In the genomic region with DNA sequence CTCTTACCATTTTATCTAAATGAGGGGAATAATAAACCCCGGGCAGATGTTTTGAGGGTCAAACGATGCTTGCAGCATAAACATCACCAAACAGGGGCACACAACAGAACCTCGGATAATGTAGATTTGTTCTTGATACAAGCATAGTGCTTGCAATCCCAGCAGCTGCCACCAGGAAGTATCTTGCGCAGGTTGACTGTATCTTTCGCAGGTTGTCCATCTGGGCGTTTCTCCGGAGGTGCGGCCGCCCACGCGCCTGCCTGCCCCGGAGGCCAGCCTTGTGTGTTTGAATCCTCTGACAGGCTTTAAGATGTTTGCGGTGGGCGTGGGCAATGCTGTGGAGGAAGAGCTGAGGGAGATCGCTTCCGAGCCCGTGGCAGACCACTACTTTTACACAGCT, we compare ENCODE assay signal across 10 mouse cellular contexts. TPM values are rescaled to one million over a fixed set of nuclear protein-coding genes. Genes with fewer than 3 reads are reported as not detected.
DNase-seq lines count a peak whose midpoint lies in the region; ATAC-seq and TF ChIP-seq lines count a peak whose summit lies in the region.
"Had no signal": no experiment of that assay in that cellular context is flagged by ENCODE, and none has a peak within 500 bp of the region (broad histone marks: within the 10 kb centered on the region; RNA-seq: fewer than 3 reads in every experiment).

No protein-coding gene starts in this region.

- DNase-seq in frontal cortex, postnatal 36 days (ENCODE audit: low spot score in 2 of 2): peak; percentile 36 to 49
- peak in 1 of 2 experiments; percentile 22 for DNase-seq in spleen, adult 2 months (ENCODE audit: low read depth in 1 of 2, low spot score in 2 of 2)
- DNase-seq in spleen, postnatal 36 days (ENCODE audit: low spot score in 2 of 2): no peak
- peak; percentile 58 for DNase-seq in embryo, embryonic 11 days
- DNase-seq in lung, postnatal 14 days: peak; percentile 38
- DNase-seq in adrenal gland, adult 8-10 months: no peak
- DNase-seq in spleen, postnatal 4 days (ENCODE audit: low spot score in 2 of 2): no peak

- no peak overlapping the region for H3K4me3 ChIP-seq in spleen, adult 2 months (ENCODE audit: extremely low read depth, insufficient read depth, insufficient read length)

- no peaks in the 10 kb centered on the region for H3K36me3 ChIP-seq in spleen, adult 2 months (ENCODE audit: control insufficient read depth, insufficient read depth, low read length)

- no peak overlapping the region for H3K27ac ChIP-seq in spleen, adult 2 months (ENCODE audit: insufficient read depth, low read length)

- no peaks in the 10 kb centered on the region for H3K4me1 ChIP-seq in spleen, adult 2 months (ENCODE audit: control insufficient read depth, insufficient read depth, insufficient read length)

- H3K27me3 ChIP-seq in spleen, adult 2 months (ENCODE audit: control insufficient read depth, insufficient read depth, low read length): no peaks in the 10 kb centered on the region; the same call in 1 of the 2 replicates

- TF ChIP-seq CTCF in spleen, adult 2 months (IDR thresholded peaks at IDR 0.05; ENCODE audit: extremely low read depth, insufficient read depth, insufficient read length, insufficient replicate concordance): peak; percentile 2; the same call in 1 of the 2 replicates

- no peak for TF ChIP-seq POLR2A in spleen, adult 2 months (IDR thresholded peaks at IDR 0.05; ENCODE audit: low read depth, low read length)

- WGBS in spleen, adult 2 months: 31% methylated on average over 17 of the region's 17 CpGs

- no peak for ATAC-seq in frontal cortex, adult (ENCODE audit: low TSS enrichment)
- ATAC-seq: Patski had no signal

RNA-seq across cellular contexts. Expression of a gene that starts 8.3 kb away (rescaled TPM):
- 0.23 and 0.29 TPM in 2 replicates for polyA plus RNA-seq in spleen, adult 2 months (2012; rRNA removed)
- total RNA-seq in adrenal gland, adult 8-10 months (2022): not detected
- polyA plus RNA-seq: heart, embryonic 14.5 days; Patski had no signal

RNA-seq across cellular contexts. Expression of a gene that starts 39.6 kb away (rescaled TPM):
- polyA plus RNA-seq in spleen, adult 2 months (2012; rRNA removed): 903 and 1,004 TPM in 2 replicates
- total RNA-seq in adrenal gland, adult 8-10 months (2022): 10 to 100 TPM; 21.1 to 57.8 (median 37.6) TPM
- polyA plus RNA-seq: Patski had no signal

Comparison
In these comparisons a context has a peak if more than half of its experiments do, and no peak if none do; other contexts are left out.
1. DNase-seq: peak in frontal cortex, postnatal 36 days (2 of 2), embryo, embryonic 11 days (single experiment) and lung, postnatal 14 days (single experiment); none in spleen, postnatal 36 days (0 of 2), adrenal gland, adult 8-10 months (single experiment) and spleen, postnatal 4 days (0 of 2).